Mouse (Mus musculus) CH12.LX (cell line): ENCODE measurements around the gene Itln1. TPM values are rescaled to one million over a fixed set of nuclear protein-coding genes. Genes with fewer than 3 reads are reported as not detected.

Experiments
- DNase-seq: peaks from one replicate; pipeline ENCODE4 v3.0.0-alpha.2; 2013; ENCODE audit errors: extremely low read depth
- H3K27ac ChIP-seq: 2 replicates; pipeline ENCODE4 v1.5.1; 2012; ENCODE audit warnings: low read depth, mild to moderate bottlenecking, control low read depth, moderate library complexity; ENCODE audit not compliant: insufficient read depth
- H3K27me3 ChIP-seq: replicated peaks from 2 replicates; pipeline ENCODE3; 2012; ENCODE audit warnings: inconsistent platforms
- H3K36me3 ChIP-seq, 2 experiments: replicated peaks in 1 of 2; 2 replicates each; pipeline versions ENCODE3 to v1.6.1; 2012; ENCODE audit warnings: inconsistent platforms in 1 of 2, low read length in 1 of 2, mild to moderate bottlenecking in 1 of 2, mixed read lengths in 1 of 2, moderate library complexity in 1 of 2; ENCODE audit not compliant: control insufficient read depth in 1 of 2, insufficient read depth in 1 of 2
- H3K4me1 ChIP-seq, 2 experiments: 2 replicates each; pipeline ENCODE4 v1.6.1; 2012; ENCODE audit warnings: inconsistent platforms in 1 of 2, moderate library complexity in 1 of 2; ENCODE audit not compliant: insufficient read depth in 2 of 2, control insufficient read depth in 1 of 2
- H3K4me2 ChIP-seq: 2 replicates; pipeline ENCODE4 v1.6.1; 2012; ENCODE audit warnings: low read depth, mild to moderate bottlenecking, control low read depth; ENCODE audit not compliant: poor library complexity, insufficient read depth, severe bottlenecking
- H3K4me3 ChIP-seq, 3 experiments: fragments of 150-350 bp in 1 of 3; sonication (generic) in 1 of 3; replicated peaks in 1 of 3; 2 replicates each; pipeline versions ENCODE3 to v1.5.1; 2011 to 2012; ENCODE audit warnings: low read depth in 2 of 3, low read length in 2 of 3, mild to moderate bottlenecking in 2 of 3, moderate library complexity in 2 of 3, control low read depth in 1 of 3, improper control_type of control experiment in 1 of 3, inconsistent platforms in 1 of 3, mixed read lengths in 1 of 3; ENCODE audit not compliant: poor library complexity in 1 of 3
- H3K79me2 ChIP-seq: replicated peaks from 2 replicates; pipeline ENCODE4 v1.6.1; 2012; ENCODE audit warnings: mild to moderate bottlenecking, moderate library complexity; ENCODE audit not compliant: control insufficient read depth, poor library complexity, insufficient read depth, severe bottlenecking; ENCODE audit errors: extremely low read depth
- H3K9ac ChIP-seq: 2 replicates; pipeline ENCODE4 v1.6.1; 2012; ENCODE audit warnings: low read depth, mild to moderate bottlenecking, control low read depth, moderate library complexity; ENCODE audit not compliant: insufficient read depth
- H3K9me3 ChIP-seq: replicated peaks from 2 replicates; pipeline ENCODE3; 2012; ENCODE audit warnings: low read length, inconsistent platforms, mixed read lengths
- BHLHE40 ChIP-seq: IDR thresholded peaks from 2 replicates; pipeline ENCODE4 v1.6.1; 2011; ENCODE audit warnings: mild to moderate bottlenecking, low read depth, low read length, improper control_type of control experiment
- CHD1 ChIP-seq: IDR thresholded peaks from 2 replicates; pipeline ENCODE4 v1.6.1; 2012; ENCODE audit warnings: low read depth, low read length, improper control_type of control experiment, inconsistent platforms
- CHD2 ChIP-seq: IDR thresholded peaks from 2 replicates; pipeline ENCODE4 v1.6.1; 2011; ENCODE audit warnings: low read length, improper control_type of control experiment
- CTCF ChIP-seq, 2 experiments: IDR thresholded peaks in 1 of 2; conservative IDR thresholded peaks in 1 of 2; 2 replicates each; pipeline ENCODE4 v1.5.1; 2011 to 2012; ENCODE audit warnings: low read depth in 2 of 2, low read length in 2 of 2, improper control_type of control experiment in 1 of 2, inconsistent platforms in 1 of 2, mild to moderate bottlenecking in 1 of 2, moderate library complexity in 1 of 2
- E2F4 ChIP-seq: IDR thresholded peaks from 2 replicates; pipeline ENCODE4 v1.6.1; 2011; ENCODE audit warnings: low read depth, low read length, improper control_type of control experiment; ENCODE audit not compliant: insufficient replicate concordance
- IRF4 ChIP-seq: IDR thresholded peaks from 2 replicates; pipeline ENCODE4 v1.6.1; 2014; ENCODE audit warnings: low read depth, mild to moderate bottlenecking, inconsistent platforms, low read length, improper control_type of control experiment
- JUND ChIP-seq: conservative IDR thresholded peaks from 2 replicates; pipeline ENCODE4 v1.6.1; 2011; ENCODE audit warnings: low read depth, low read length, improper control_type of control experiment
- KAT2A ChIP-seq: IDR thresholded peaks from 2 replicates; pipeline ENCODE4 v1.6.1; 2012; ENCODE audit warnings: low read length, improper control_type of control experiment, inconsistent platforms; ENCODE audit not compliant: insufficient replicate concordance
- MAFK ChIP-seq: IDR thresholded peaks from 2 replicates; pipeline ENCODE4 v1.6.1; 2011; ENCODE audit warnings: low read length, improper control_type of control experiment; ENCODE audit not compliant: insufficient replicate concordance
- MEF2A ChIP-seq: IDR thresholded peaks from 2 replicates; pipeline ENCODE4 v1.6.1; 2014; ENCODE audit warnings: low read depth, mild to moderate bottlenecking, inconsistent platforms, low read length, improper control_type of control experiment, borderline replicate concordance
- MXI1 ChIP-seq: IDR thresholded peaks from 2 replicates; pipeline ENCODE4 v1.6.1; 2011; ENCODE audit warnings: mild to moderate bottlenecking, low read depth, low read length, improper control_type of control experiment
- NRF1 ChIP-seq: IDR thresholded peaks from 2 replicates; pipeline ENCODE4 v1.6.1; 2014; ENCODE audit warnings: low read depth, mild to moderate bottlenecking, inconsistent platforms, low read length, improper control_type of control experiment, moderate library complexity
- RAD21 ChIP-seq: IDR thresholded peaks from 2 replicates; pipeline ENCODE4 v1.6.1; 2011; ENCODE audit warnings: low read depth, mild to moderate bottlenecking, low read length, improper control_type of control experiment, moderate library complexity
- RCOR1 ChIP-seq: conservative IDR thresholded peaks from 2 replicates; pipeline ENCODE4 v1.6.1; 2012; ENCODE audit warnings: low read depth, mild to moderate bottlenecking, inconsistent platforms, low read length, improper control_type of control experiment
- SIN3A ChIP-seq: IDR thresholded peaks from 2 replicates; pipeline ENCODE4 v1.6.1; 2012; ENCODE audit warnings: low read length, improper control_type of control experiment, inconsistent platforms
- SMC3 ChIP-seq: IDR thresholded peaks from 2 replicates; pipeline ENCODE4 v1.6.1; 2011; ENCODE audit warnings: low read depth, low read length, improper control_type of control experiment
- TCF12 ChIP-seq: IDR thresholded peaks from 2 replicates; pipeline ENCODE4 v1.6.1; 2014; ENCODE audit warnings: low read depth, mild to moderate bottlenecking, inconsistent platforms, low read length, improper control_type of control experiment
- UBTF ChIP-seq: IDR thresholded peaks from 2 replicates; pipeline ENCODE4 v1.6.1; 2012; ENCODE audit warnings: low read depth, mild to moderate bottlenecking, inconsistent platforms, low read length, improper control_type of control experiment, moderate library complexity
- USF1 ChIP-seq: IDR thresholded peaks from 2 replicates; pipeline ENCODE4 v1.6.1; 2014; ENCODE audit warnings: low read depth, mild to moderate bottlenecking, inconsistent platforms, low read length, improper control_type of control experiment
- USF2 ChIP-seq: conservative IDR thresholded peaks from 2 replicates; pipeline ENCODE4 v1.6.1; 2011; ENCODE audit warnings: low read depth, low read length, improper control_type of control experiment
- ZC3H11A ChIP-seq: IDR thresholded peaks from 2 replicates; pipeline ENCODE4 v1.6.1; 2012; ENCODE audit warnings: low read depth, mild to moderate bottlenecking, inconsistent platforms, low read length, improper control_type of control experiment
- ZKSCAN1 ChIP-seq: IDR thresholded peaks from 2 replicates; pipeline ENCODE4 v1.6.1; 2012; ENCODE audit warnings: low read depth, inconsistent platforms, low read length, improper control_type of control experiment, borderline replicate concordance
- ZNF384 ChIP-seq: IDR thresholded peaks from 2 replicates; pipeline ENCODE4 v1.6.1; 2012; ENCODE audit warnings: low read depth, low read length, improper control_type of control experiment, inconsistent platforms
- dilution Hi-C: fragments of 300-500 bp; cut with MboI; formaldehyde crosslinking; loops from 2 replicates; pipeline ENCODE4 v1.14.3; 2020; ENCODE audit warnings: low sequenced_read_pairs; ENCODE audit not compliant: extremely low pct_unique_long_range_greater_than_20kb, extremely low pct_ligation_motif_present
- in situ Hi-C: fragments of 300-500 bp; cut with MboI; formaldehyde crosslinking; loops from 3 replicates; pipeline ENCODE4 v1.14.3; 2019; ENCODE audit warnings: low sequenced_read_pairs, low pct_ligation_motif_present, low pct_unique_long_range_greater_than_20kb, mixed read lengths
- polyA plus RNA-seq: library from polyadenylated mRNA; unstranded; fragments of >175 nt; gene quantifications from 2 replicates; pipeline ENCODE4 v1.2.1, GENCODE M21; 2012; ENCODE audit warnings: low read depth; ENCODE audit not compliant: insufficient read length
- total RNA-seq, 2 experiments: library from RNA; depleted of rRNA; stranded (reverse); fragments of 300-350 nt in 1 of 2; fragments of >200 nt in 1 of 2; gene quantifications; 2 replicates each; pipeline ENCODE4 v1.2.3; 2012 to 2014

The Itln1 gene
- total and polyA plus RNA-seq, 3 experiments: not detected

DNA sequence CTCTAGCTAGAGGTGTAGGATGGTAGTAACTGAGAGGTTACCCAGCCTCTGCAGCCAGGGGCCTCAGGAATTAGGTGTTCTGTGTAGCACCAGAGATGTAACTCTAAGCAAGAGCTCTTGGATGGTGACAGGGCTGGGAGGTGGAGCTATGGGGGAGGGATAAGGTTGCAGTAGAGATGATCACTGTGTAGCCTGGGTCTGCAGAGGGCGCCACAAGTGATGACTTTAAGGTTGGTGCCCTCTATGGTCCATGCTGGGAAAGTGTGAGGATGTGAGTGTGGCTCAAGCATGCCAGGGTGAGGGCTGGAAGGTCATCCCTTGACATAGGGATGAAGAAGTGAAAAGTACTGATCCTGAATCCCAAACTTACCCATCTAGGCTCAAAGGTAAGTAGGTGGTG is 20.1 kb downstream of the Itln1 start:
- H3K4me1 ChIP-seq: no peaks in the 10 kb centered on the region
- no peaks in the 10 kb centered on the region for H3K79me2 ChIP-seq
- H3K4me2 ChIP-seq: no peak overlapping the region
- no peak overlapping the region for H3K27ac ChIP-seq
- H3K9ac ChIP-seq: no peak overlapping the region
- H3K36me3 ChIP-seq: no peaks in the 10 kb centered on the region
- dilution Hi-C loops: no loop called here
- no peaks in the 10 kb centered on the region for H3K9me3 ChIP-seq
- DNase-seq: peak; percentile 38
- TF ChIP-seq CHD2: no peak
- no peak for TF ChIP-seq USF2
- TF ChIP-seq SMC3: peak; percentile 27
- no peak for TF ChIP-seq SIN3A
- TF ChIP-seq CTCF (conservative IDR thresholded peaks at IDR 0.05 in 1 of 2, IDR thresholded peaks at IDR 0.05 in 1 of 2; ENCODE audit: low read depth in 2 of 2, low read length in 2 of 2): peak in 1 of 2 experiments; percentile 88; a peak in 2 of 4 replicates
- TF ChIP-seq, all 38 proteins: peak for 2
- Histone ChIP-seq H3K27me3 (peaks cover 3% of the 10 kb centered on the region), H3K4me3 (no peak overlapping the region)
- in situ Hi-C loops: no loop called here

DNA sequence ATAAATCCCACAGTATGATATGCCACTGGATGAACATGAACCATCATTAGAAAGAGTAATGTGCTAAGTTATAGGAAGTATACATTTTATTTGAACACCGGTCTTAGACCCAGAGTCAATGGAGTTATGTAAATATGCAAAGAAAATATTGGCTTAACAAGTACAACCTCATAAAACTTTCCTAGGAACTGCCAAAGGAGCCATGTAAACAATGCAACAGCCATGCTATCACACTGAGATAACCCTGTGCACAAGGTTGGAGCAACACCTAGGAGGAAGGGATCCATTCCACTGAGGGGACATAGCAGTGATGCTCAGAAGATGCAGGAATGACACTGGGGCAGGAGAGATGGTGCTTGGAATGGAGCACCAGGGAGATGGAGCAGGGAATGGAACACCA is 21.3 kb downstream of the Itln1 start:
- H3K9ac ChIP-seq: no peak overlapping the region
- no peak overlapping the region for H3K4me2 ChIP-seq
- no peak for DNase-seq
- H3K4me3 ChIP-seq: no peak overlapping the region
- H3K79me2 ChIP-seq: no peaks in the 10 kb centered on the region
- in situ Hi-C loops: no loop called here
- no peaks in the 10 kb centered on the region for H3K4me1 ChIP-seq
- TF ChIP-seq ZC3H11A (no peak), IRF4 (no peak), MEF2A (no peak), USF2 (no peak), USF1 (no peak), KAT2A (no peak), TCF12 (no peak), RAD21 (no peak), E2F4 (no peak), MAFK (no peak), CHD1 (no peak), NRF1 (no peak), RCOR1 (no peak), JUND (no peak), UBTF (no peak), MXI1 (no peak), BHLHE40 (no peak), ZKSCAN1 (no peak), ZNF384 (no peak)
- H3K27ac ChIP-seq: no peak overlapping the region
- peaks cover 3% of the 10 kb centered on the region for H3K9me3 ChIP-seq
- H3K27me3 ChIP-seq: peaks cover 3% of the 10 kb centered on the region
- H3K36me3 ChIP-seq: no peaks in the 10 kb centered on the region
- dilution Hi-C loops: no loop called here
